Mouse (Mus musculus): Measurements from ENCODE around the gene Zfp872. TPM values are rescaled to one million over a fixed set of nuclear protein-coding genes. Genes with fewer than 3 reads are reported as not detected.
"Not testable (repeated sequence)": the region's sequence is repeated elsewhere in the genome, so short reads cannot be mapped to it uniquely, and the experiment has no call there.

The Zfp872 gene
- total and polyA plus RNA-seq, 3 experiments: not detected

DNA sequence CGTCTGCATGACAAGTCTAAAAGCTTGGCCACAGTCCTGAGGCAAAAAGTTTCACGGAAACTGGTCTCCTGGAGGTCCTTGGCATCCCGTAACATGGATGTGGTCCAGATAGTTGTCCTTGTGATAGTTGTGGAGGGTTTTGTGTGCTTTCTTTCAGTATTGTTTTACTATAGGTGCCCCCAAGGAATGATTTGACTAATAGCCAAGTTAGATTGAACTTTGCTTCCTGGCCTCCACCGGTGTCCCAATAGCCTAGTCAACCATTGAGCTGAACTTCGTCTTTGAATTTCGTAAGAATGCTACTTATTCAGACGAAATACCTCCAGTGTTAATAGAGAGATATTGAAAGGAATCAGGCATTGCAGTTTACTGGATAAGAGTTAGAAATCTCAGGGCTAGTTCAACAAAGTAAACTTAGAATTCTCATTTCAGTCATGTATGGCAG is 37.6 kb upstream of the Zfp872 start:
- TF ChIP-seq ZMIZ1 (IDR thresholded peaks at IDR 0.05; ENCODE audit: low read depth, low read length) (peak; percentile 83; the same call in 1 of the 2 replicates), ETS1 (IDR thresholded peaks at IDR 0.05; ENCODE audit: low read depth, low read length) (peak; percentile 39; the same call in 1 of the 2 replicates), SIN3A (IDR thresholded peaks at IDR 0.05; ENCODE audit: low read length) (peak; percentile 6; the same call in 1 of the 2 replicates), POLR2AphosphoS2 (IDR thresholded peaks at IDR 0.05; ENCODE audit: low read length) (peak; percentile 71)
- H3K27ac ChIP-seq (ENCODE audit: control insufficient read depth, low read depth, low read length); H3K27me3 ChIP-seq (ENCODE audit: control insufficient read depth in 1 of 2, insufficient read depth in 2 of 2, low read length in 2 of 2); H3K9me3 ChIP-seq (replicated peaks; ENCODE audit: insufficient read depth, low read length); H3K79me2 ChIP-seq (ENCODE audit: control insufficient read depth, insufficient read depth, low read length, poor library complexity); DNase-seq (ENCODE audit: low read depth, low spot score): not testable (repeated sequence)
- peaks cover 0 to 10% of the 10 kb centered on the region in 2 experiments; a peak in 2 of 4 replicates for H3K36me3 ChIP-seq (ENCODE audit: control insufficient read depth in 1 of 2, insufficient read depth in 2 of 2, low read length in 2 of 2)
- H3K4me3 ChIP-seq (ENCODE audit: control insufficient read depth in 1 of 2, insufficient read depth in 1 of 2, low read depth in 2 of 2, low read length in 2 of 2): peak overlapping the region; percentile 24 to 33; a peak in 3 of 4 replicates
- H3K4me1 ChIP-seq (ENCODE audit: control insufficient read depth in 1 of 2, insufficient read depth in 2 of 2, low read length in 2 of 2): peaks cover 4 to 20% of the 10 kb centered on the region in 2 experiments; a peak in 3 of 4 replicates
- H3K9ac ChIP-seq (ENCODE audit: control insufficient read depth, low read depth, low read length, poor library complexity, severe bottlenecking): peak overlapping the region; percentile 32; the same call in 1 of the 2 replicates

DNA sequence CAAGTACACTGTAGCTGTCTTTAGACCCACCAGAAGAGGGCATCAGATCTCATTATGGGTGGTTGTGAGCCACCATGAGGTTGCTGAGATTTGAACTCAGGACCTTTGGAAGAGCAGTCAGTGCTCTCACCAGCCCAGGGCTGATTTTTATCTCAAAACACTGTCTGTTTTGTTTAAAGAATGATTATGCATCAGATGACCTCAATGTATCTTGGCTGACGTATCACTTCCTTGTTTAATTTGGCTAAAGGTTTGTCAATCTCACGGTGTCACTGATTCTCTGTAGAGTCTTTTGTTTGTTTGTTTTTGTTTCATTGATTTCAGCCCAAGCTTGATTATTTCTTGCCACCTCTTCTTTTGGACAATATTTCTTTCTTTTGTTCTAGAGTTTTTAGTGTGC is 36.9 kb upstream of the Zfp872 start:
- H3K79me2 ChIP-seq (ENCODE audit: control insufficient read depth, insufficient read depth, low read length, poor library complexity): no peaks in the 10 kb centered on the region
- H3K9me3 ChIP-seq (replicated peaks; ENCODE audit: insufficient read depth, low read length): no peaks in the 10 kb centered on the region
- TF ChIP-seq RCOR1 (IDR thresholded peaks at IDR 0.05; ENCODE audit: low read depth, low read length) (peak; percentile 68), NELFE (IDR thresholded peaks at IDR 0.05; ENCODE audit: low read depth, low read length) (no peak), CTCF (IDR thresholded peaks at IDR 0.05 in 2 of 3, conservative IDR thresholded peaks at IDR 0.05 in 1 of 3; ENCODE audit: control insufficient read depth in 1 of 3, insufficient read depth in 1 of 3, low read depth in 2 of 3, low read length in 3 of 3, poor library complexity in 1 of 3, severe bottlenecking in 1 of 3) (peak; percentile 21 to 33 (median 22); a peak in 3 of 6 replicates), ETS1 (IDR thresholded peaks at IDR 0.05; ENCODE audit: low read depth, low read length) (peak; percentile 25; the same call in 1 of the 2 replicates), GATA1 (IDR thresholded peaks at IDR 0.05; ENCODE audit: low read depth, low read length) (peak; percentile 44; the same call in 1 of the 2 replicates), ZNF384 (IDR thresholded peaks at IDR 0.05; ENCODE audit: low read depth, low read length) (0 out of 2 replicates have a peak, but pooled peaks have one; percentile 77)
- no peaks in the 10 kb centered on the region for H3K27me3 ChIP-seq (ENCODE audit: control insufficient read depth in 1 of 2, insufficient read depth in 2 of 2, low read length in 2 of 2)
- H3K36me3 ChIP-seq (ENCODE audit: control insufficient read depth in 1 of 2, insufficient read depth in 2 of 2, low read length in 2 of 2): peaks cover 0 to 10% of the 10 kb centered on the region in 2 experiments; a peak in 2 of 4 replicates
- H3K9ac ChIP-seq (ENCODE audit: control insufficient read depth, low read depth, low read length, poor library complexity, severe bottlenecking): no peak overlapping the region
- no peak overlapping the region for H3K4me3 ChIP-seq (ENCODE audit: control insufficient read depth in 1 of 2, insufficient read depth in 1 of 2, low read depth in 2 of 2, low read length in 2 of 2)
- DNase-seq (ENCODE audit: low read depth, low spot score): no peak
- peaks cover 4 to 17% of the 10 kb centered on the region in 2 experiments; a peak in 3 of 4 replicates for H3K4me1 ChIP-seq (ENCODE audit: control insufficient read depth in 1 of 2, insufficient read depth in 2 of 2, low read length in 2 of 2)
- H3K27ac ChIP-seq (ENCODE audit: control insufficient read depth, low read depth, low read length): no peak overlapping the region

DNA sequence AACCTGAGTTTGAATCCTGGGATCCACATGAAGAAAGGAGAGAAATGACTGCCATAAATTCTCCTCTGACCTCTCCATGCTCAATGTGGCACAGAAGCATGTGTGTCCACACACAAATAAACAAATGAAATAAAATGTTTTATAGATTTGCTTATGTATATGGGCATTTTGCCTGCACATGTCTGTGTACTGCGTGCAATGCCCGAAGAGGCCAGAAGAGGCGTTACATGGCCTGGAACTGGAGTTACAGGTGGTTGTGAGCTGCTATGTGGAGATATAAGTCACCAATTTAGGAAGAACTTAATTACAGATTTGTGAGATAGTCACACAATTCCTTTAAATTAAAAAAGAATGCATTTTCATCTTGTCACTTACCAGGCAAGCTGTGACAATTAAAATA is 34.1 kb upstream of the Zfp872 start:
- no peak overlapping the region for H3K27ac ChIP-seq (ENCODE audit: control insufficient read depth, low read depth, low read length)
- peaks cover 7 to 22% of the 10 kb centered on the region in 2 experiments for H3K4me1 ChIP-seq (ENCODE audit: control insufficient read depth in 1 of 2, insufficient read depth in 2 of 2, low read length in 2 of 2)
- H3K36me3 ChIP-seq (ENCODE audit: control insufficient read depth in 1 of 2, insufficient read depth in 2 of 2, low read length in 2 of 2): peaks cover 0 to 10% of the 10 kb centered on the region in 2 experiments; a peak in 2 of 4 replicates
- peak; percentile 78 for DNase-seq (ENCODE audit: low read depth, low spot score)
- peak; percentile 44 to 81 (median 61) for TF ChIP-seq CTCF (IDR thresholded peaks at IDR 0.05 in 2 of 3, conservative IDR thresholded peaks at IDR 0.05 in 1 of 3; ENCODE audit: control insufficient read depth in 1 of 3, insufficient read depth in 1 of 3, low read depth in 2 of 3, low read length in 3 of 3, poor library complexity in 1 of 3, severe bottlenecking in 1 of 3)
- no peak for TF ChIP-seq TBP (IDR thresholded peaks at IDR 0.05; ENCODE audit: low read depth, low read length)
- peak; percentile 25; the same call in 1 of the 2 replicates for TF ChIP-seq SMC3 (IDR thresholded peaks at IDR 0.05; ENCODE audit: low read depth, low read length)
- no peak for TF ChIP-seq ZMIZ1 (IDR thresholded peaks at IDR 0.05; ENCODE audit: low read depth, low read length)
- no peak; the same call in 1 of the 2 replicates for TF ChIP-seq RAD21 (IDR thresholded peaks at IDR 0.05; ENCODE audit: low read depth, low read length)
- TF ChIP-seq RCOR1 (IDR thresholded peaks at IDR 0.05; ENCODE audit: low read depth, low read length): no peak
- H3K9me3 ChIP-seq (replicated peaks; ENCODE audit: insufficient read depth, low read length): no peaks in the 10 kb centered on the region
- H3K9ac ChIP-seq (ENCODE audit: control insufficient read depth, low read depth, low read length, poor library complexity, severe bottlenecking): no peak overlapping the region
- H3K27me3 ChIP-seq (ENCODE audit: control insufficient read depth in 1 of 2, insufficient read depth in 2 of 2, low read length in 2 of 2): no peaks in the 10 kb centered on the region
- H3K4me3 ChIP-seq (ENCODE audit: control insufficient read depth in 1 of 2, insufficient read depth in 1 of 2, low read depth in 2 of 2, low read length in 2 of 2): no peak overlapping the region
- H3K79me2 ChIP-seq (ENCODE audit: control insufficient read depth, insufficient read depth, low read length, poor library complexity): peaks cover 8% of the 10 kb centered on the region
